Mouse (Mus musculus): Measurements from ENCODE around the gene 1600002K03Rik.

- TF ChIP-seq CTCF (conservative IDR thresholded peaks at IDR 0.05; ENCODE audit: insufficient read depth, insufficient read length, low read depth, low read length) (no peak), POLR2A (IDR thresholded peaks at IDR 0.05; ENCODE audit: low read depth, low read length) (no peak)
These were observed 31.3 kb downstream of the 1600002K03Rik start for GRCm38 (mm10) chr10:80204055-80204454.

Data from kidney, adult 2 months (tissue).